Mouse (Mus musculus): ENCODE data around the gene Gda. TPM values are rescaled to one million over a fixed set of nuclear protein-coding genes. Genes with fewer than 3 reads are reported as not detected.

The Gda gene
- polyA plus RNA-seq, 1 experiment from 2014 or later = 2.0 TPM

- DNase-seq (ENCODE audit: low spot score) (no peak), ATAC-seq (no peak)
- no peak for TF ChIP-seq CTCF (IDR thresholded peaks at IDR 0.05)
- H3K4me1 ChIP-seq (ENCODE audit: insufficient read depth, low read depth, low read length) = no peaks in the 10 kb centered on the region
- 94% methylated on average over 6 of the region's 6 CpGs for WGBS
- H3K9ac ChIP-seq (replicated peaks; ENCODE audit: low read depth) = no peak overlapping the region
- no peaks in the 10 kb centered on the region for H3K27me3 ChIP-seq (replicated peaks; ENCODE audit: insufficient read depth, low read length)
- H3K4me3 ChIP-seq (ENCODE audit: low read depth, low read length) = no peak overlapping the region
- H3K9me3 ChIP-seq (ENCODE audit: low read length) = no peaks in the 10 kb centered on the region
- H3K4me2 ChIP-seq (replicated peaks; ENCODE audit: low read depth, low read length) = no peak overlapping the region
- H3K36me3 ChIP-seq (ENCODE audit: insufficient read depth, low read length) = no peaks in the 10 kb centered on the region
- no peak overlapping the region for H3K27ac ChIP-seq (ENCODE audit: low read length)
Observed at GRCm38 (mm10) chr19:21346646-21347045, 126.6 kb downstream of the Gda start.

Other genes with a start within 250 kb of the Gda start
- 108 and 109 TPM in 2 replicates for gene Zfand5, start 201.2 kb downstream of the Gda start, polyA plus RNA-seq (2015; fragmentation: Nextera tagmentation; extraction: Ambion mirVana)
- 44.3 and 47.4 TPM in 2 replicates for gene 1110059E24Rik, start 179.5 kb upstream of the Gda start, polyA plus RNA-seq (2015; fragmentation: Nextera tagmentation; extraction: Ambion mirVana)
- 44.1 and 49.8 TPM in 2 replicates for gene Abhd17b, start 179.7 kb upstream of the Gda start, polyA plus RNA-seq (2015; fragmentation: Nextera tagmentation; extraction: Ambion mirVana)

Measured in lung, postnatal 0 days (tissue).